Mouse (Mus musculus) CD4-positive helper T cell, adult 2 months (primary cell): ENCODE results near the gene Ice2.

ENCODE experiments used
- DNase-seq: peaks from one replicate; pipeline ENCODE4 v3.0.0-alpha.2; 2012; ENCODE audit warnings: low read depth, missing footprints, low spot score

The Ice2 gene

GRCm38 (mm10) chr9:69397760-69398452 lies at the start of gene Ice2:
Ice2 (plus strand) TSS chr9:69397906.
- peak; percentile 89 for DNase-seq

- peak; percentile 37 for DNase-seq
Observed at GRCm38 (mm10) chr9:69349537-69349936, 48.2 kb upstream of the Ice2 start.

- no peak for DNase-seq
Observed at GRCm38 (mm10) chr9:69354228-69354627, 43.5 kb upstream of the Ice2 start.

DNA sequence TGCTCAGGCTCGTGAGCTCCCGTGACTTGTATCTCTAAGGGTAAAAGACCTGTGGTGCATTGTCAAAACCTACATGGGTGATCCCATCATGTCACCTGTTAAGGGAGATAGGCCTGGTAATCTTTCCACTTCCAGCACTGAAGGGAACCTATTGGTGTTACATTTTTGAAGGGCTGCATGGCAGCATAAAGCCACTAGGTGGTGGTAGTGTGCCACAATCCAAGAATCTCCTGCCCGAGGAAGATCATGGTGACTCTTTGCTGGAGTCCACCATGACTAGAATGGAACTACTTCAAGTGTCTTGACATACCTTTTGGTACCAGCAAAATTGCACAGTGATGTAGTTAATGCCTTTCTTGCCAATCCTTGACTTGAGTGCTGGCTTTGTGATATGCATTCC lies 39.9 kb upstream of the Ice2 start:
- DNase-seq, result peak; percentile 57

GRCm38 (mm10) chr9:69358797-69359196 lies 38.9 kb upstream of the Ice2 start:
- DNase-seq, result no peak

GRCm38 (mm10) chr9:69361951-69362445 lies 35.7 kb upstream of the Ice2 start:
- no peak for DNase-seq

- no peak for DNase-seq
Observed at GRCm38 (mm10) chr9:69362766-69363165, 34.9 kb upstream of the Ice2 start.

DNA sequence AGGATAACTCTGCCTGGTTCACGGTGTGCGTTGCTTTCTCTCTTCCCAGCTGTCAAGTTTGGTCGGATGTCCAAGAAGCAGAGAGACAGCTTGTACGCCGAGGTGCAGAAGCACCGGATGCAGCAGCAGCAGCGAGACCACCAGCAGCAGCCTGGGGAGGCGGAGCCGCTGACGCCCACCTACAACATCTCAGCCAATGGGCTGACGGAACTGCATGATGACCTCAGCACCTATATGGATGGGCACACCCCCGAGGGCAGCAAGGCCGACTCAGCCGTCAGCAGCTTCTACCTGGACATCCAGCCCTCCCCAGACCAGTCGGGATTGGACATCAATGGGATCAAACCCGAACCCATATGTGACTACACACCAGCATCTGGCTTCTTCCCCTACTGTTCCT lies 33.6 kb upstream of the Ice2 start:
- no peak for DNase-seq

- DNase-seq, result no peak
Observed at GRCm38 (mm10) chr9:69367055-69367454, 30.7 kb upstream of the Ice2 start.

GRCm38 (mm10) chr9:69368071-69368470 lies 29.6 kb upstream of the Ice2 start:
- peak; percentile 57 for DNase-seq

DNA sequence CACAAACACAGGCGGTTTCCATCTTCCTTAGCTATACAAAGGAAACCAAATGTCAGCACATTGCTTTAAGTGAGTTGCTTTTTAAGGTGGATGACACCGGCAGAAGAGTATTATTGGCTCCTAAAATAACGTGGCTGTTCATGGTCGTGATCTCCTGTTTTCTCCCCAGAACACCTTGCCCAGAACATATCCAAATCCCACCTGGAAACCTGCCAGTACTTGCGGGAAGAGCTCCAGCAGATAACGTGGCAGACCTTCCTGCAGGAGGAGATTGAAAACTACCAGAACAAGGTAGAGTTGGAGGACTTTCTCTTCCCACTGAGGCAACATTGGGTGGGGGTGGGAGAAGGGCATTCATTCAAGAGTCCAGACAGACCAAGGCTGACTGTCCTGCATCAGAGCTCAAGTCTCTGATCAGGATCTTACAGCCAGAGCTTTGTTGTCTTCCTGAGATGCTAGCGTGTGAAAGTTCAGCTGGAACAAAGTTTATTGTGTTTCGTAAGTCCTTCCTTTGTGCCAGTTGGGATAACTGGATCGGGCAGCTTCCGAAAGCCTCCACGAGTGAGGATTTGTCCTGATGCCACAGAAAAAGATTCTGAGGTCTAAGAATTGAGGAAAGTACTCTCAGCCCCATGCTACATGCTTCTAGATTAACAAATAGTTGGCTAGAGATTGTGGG lies 26.5 kb upstream of the Ice2 start:
- no peak for DNase-seq

DNA sequence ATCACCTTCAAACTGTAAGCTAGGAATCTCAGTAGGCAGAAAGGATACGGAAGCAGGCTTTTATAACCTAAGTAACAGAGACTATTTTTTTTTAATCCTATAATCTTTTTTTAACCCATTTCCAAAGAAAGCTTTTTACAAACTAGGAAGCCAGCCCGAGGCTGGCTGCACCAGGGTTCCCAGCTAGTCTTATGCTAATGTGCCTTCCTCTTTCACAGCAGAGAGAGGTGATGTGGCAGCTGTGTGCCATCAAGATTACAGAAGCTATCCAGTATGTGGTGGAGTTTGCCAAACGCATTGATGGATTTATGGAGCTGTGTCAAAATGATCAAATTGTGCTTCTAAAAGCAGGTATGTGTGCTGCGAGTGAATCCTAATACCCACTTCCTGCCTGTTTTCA lies 24.8 kb upstream of the Ice2 start:
- no peak for DNase-seq

GRCm38 (mm10) chr9:69376982-69377653 lies 20.6 kb upstream of the Ice2 start:
- DNase-seq, result no peak

DNA sequence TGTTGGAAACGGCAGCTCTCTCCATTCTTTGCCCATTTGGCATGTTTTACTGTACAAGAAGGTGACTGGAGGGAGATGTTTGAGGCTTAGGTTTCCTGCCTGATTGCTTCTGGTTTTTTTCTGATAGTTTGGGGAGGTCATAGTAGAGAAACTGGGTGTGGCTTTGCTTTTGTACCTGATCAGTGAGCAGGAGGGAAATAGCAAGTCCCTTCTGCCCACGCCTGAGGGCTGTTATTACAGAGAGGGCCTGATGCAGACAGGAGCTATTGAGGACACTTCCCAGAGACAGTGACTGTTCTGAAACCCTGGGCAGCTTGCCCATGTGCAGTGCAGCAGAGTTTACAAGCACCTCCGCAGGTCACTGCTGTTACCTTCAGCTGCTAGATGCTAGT lies 20.1 kb upstream of the Ice2 start:
- no peak for DNase-seq

GRCm38 (mm10) chr9:69380546-69380945 lies 17.2 kb upstream of the Ice2 start:
- no peak for DNase-seq

- DNase-seq, result no peak
Observed at GRCm38 (mm10) chr9:69381741-69382140, 16.0 kb upstream of the Ice2 start.

GRCm38 (mm10) chr9:69384475-69384874 lies 13.2 kb upstream of the Ice2 start:
- no peak for DNase-seq

GRCm38 (mm10) chr9:69384905-69385304 lies 12.8 kb upstream of the Ice2 start:
- DNase-seq, result no peak

DNA sequence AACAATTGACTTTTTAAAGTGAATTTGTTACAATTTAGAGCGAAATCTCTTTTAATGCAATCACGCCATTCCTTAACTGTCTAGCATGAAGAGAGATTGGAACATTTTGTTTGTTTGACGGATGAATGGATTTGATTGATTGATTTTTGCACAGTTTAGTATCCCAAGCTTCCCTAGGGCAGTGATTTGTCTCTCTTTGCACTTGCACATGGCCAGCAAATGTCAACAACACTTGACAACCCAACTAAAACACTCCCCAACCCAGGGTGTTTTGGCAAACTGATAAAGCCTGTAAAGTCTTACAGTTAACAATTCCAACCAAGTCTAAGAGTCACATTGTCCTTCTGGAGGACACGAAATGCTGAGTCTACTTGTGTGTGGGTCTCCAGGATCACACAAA lies 10.4 kb upstream of the Ice2 start:
- no peak for DNase-seq

GRCm38 (mm10) chr9:69390631-69391030 lies 7.1 kb upstream of the Ice2 start:
- no peak for DNase-seq

GRCm38 (mm10) chr9:69394234-69394633 lies 3.5 kb upstream of the Ice2 start:
- no peak for DNase-seq

GRCm38 (mm10) chr9:69397432-69397759 lies 310 bp upstream of the Ice2 start:
- DNase-seq, result no peak

- DNase-seq, result no peak
Observed at GRCm38 (mm10) chr9:69398453-69398850, 746 bp downstream of the Ice2 start.
